Mouse (Mus musculus): ENCODE results near the gene Arhgef25.
"Not testable (repeated sequence)": the region's sequence is repeated elsewhere in the genome, so short reads cannot be mapped to it uniquely, and the experiment has no call there.

Gene Arhgef25

DNA sequence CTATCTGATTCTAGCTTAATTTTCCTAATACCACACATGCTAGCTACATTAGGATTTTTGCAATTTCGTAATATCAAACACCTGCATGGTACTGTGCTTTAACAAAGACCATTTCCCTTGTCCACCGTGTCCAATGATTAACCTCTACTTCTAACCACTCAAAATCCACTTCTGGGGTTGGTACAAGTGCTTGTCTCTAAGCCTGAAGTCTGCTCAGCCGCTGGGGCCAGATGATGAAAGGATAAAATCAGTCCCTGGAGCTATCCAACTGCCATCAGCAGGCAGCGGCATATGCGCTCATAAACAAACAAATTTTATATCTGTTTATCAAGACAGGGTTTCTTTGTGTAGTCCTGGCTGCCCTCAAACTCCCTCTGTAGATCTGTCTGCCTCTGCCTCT, 14.7 kb upstream of the Arhgef25 start:
- no peak for DNase-seq (ENCODE audit: low read depth, low spot score)

DNA sequence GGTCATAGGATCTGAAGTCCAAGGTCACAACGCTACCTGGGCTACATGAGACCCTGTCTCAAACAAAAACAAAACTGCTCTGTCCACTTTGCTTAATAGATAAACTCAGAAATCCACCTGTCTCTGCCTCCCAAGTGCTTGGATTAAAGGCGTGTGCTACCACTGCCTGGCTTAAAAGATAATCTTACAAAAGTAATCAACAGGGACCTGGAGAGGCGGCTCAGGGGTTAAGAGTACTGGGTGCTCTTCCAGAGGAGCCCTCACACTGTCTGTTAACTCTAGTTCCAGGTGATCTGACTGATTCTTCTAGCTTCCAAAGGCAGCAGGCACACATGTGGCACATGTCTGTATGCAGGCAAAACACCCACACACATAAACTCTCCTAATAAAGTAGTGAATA, 13.2 kb upstream of the Arhgef25 start:
- no peak for DNase-seq (ENCODE audit: low read depth, low spot score)

DNA sequence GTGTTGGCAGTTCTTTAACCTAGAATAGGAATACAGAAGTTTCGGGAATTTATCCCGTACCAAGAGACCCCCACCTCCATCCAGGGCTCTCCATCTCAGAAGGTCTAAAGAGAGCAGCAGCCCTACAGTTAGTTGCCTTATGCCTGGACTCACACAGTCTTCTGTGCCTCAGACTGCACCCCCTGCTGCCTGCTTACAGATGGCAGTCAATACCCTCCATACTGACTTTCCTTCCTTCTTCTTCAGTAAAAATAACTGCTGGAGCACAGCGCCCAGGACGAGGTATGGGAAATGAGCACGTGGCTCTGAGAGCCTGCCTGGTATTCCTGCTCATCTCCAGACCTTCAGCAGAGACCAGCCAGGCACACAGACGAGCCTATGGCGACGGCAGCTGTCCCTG, 10.4 kb upstream of the Arhgef25 start:
- DNase-seq (ENCODE audit: low read depth, low spot score) = no peak

DNA sequence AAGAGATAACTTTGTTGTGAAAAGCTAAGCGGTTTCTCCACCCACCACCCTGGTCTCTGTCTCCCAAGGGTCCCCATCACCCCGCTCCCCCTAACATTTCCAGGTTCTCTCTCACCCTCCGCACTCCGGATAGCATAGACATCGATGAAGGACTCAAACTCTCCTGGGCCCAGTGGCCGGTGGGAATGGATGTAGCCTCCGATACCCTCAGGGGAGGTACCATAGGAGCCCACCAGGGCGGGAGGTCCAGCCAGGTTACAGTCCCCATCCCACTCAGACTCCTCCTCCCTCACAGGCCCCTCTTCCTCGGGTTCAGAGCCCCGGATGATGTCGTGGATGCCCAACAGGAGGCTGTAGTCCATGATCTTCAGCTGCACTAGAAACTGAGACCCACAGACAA, 9.6 kb upstream of the Arhgef25 start:
- DNase-seq (ENCODE audit: low read depth, low spot score) = no peak

DNA sequence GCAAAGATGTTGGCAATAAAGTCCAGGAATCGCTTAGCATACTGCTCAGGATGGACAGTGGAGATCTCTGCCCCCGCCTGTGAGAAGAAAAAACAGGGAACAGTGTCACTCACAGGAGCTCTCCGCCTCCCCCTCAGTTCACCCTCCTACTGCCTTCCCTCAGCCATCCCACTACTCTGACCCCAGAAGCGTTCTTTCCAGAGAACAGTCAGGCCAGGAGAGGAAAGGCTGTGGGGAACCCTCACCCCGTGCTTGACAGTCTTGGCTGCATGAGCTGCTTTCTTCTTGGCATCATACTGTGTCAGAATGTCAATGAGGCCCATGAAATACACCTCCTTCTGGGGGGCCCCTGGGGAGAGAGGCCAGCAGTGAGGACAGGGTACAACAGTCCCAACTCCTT, 9.2 kb upstream of the Arhgef25 start:
- no peak for DNase-seq (ENCODE audit: low read depth, low spot score)

DNA sequence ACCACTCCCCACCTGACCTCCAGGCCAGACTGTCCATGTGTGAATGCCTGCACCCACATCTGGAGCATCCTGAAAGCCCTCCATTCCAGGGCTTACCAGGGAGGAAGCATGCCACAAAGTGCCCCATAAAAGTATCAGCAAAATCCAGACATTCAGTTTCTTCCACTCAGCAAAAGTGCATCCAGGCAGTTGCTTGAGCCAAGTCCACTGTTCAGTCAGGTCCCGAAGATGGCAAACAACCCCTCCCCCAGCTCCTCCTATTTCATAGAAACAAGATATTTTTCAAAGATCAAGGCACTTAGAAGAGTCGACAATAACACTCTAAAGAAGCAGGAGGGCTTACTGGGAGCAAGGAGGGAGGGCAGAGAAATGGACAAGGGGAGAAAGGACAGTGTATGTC, 8.6 kb upstream of the Arhgef25 start:
- DNase-seq (ENCODE audit: low read depth, low spot score) = no peak

DNA sequence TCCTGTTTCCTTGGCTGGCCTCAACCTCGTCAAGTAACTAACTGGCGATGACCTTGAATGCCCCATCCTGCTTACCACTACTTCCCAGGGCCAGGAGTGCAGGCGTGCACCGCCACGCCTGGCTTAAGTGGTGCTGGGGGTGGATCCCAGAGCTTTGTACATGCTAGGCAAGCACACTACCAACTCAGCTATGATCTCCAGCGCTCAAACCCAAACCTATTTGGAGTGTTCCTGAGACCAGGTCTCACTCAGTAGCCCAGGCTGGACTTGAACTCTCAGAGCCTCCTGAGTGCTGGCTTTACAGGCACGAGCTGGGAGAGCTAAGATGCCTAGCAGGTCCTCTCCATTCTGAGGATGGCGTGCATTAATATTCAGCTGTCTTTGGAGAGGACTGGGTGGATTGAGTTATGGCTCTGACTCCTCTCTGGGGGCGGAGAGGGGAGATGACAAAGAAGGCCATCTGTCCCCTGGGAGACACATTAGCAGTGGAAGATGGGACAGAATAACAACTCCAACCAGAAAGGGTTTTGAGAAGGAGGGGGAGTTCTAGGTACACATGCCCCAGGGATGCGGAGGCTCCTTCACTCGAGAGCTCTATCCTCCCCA, 7.7 kb upstream of the Arhgef25 start:
- no peak for DNase-seq (ENCODE audit: low read depth, low spot score)

DNA sequence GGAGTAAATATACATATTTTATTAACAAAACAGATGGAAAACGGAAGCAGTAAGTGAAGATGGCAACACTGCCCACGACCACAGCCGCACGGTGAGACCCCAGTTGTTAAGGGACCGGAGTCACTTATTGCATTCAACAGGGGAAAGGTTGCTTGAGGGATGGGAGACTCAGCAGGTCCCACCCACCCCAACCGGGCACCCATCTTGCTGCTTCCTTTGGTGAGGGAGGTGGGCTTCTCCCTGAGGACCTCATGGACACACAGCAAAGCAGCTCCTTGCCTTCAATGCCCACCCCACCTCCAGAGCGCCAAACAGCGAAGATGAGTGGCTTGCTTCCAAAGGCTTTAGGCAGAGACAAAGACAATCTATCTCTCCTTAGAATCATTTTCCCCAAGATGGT, 7.2 kb upstream of the Arhgef25 start:
- no peak for DNase-seq (ENCODE audit: low read depth, low spot score)

DNA sequence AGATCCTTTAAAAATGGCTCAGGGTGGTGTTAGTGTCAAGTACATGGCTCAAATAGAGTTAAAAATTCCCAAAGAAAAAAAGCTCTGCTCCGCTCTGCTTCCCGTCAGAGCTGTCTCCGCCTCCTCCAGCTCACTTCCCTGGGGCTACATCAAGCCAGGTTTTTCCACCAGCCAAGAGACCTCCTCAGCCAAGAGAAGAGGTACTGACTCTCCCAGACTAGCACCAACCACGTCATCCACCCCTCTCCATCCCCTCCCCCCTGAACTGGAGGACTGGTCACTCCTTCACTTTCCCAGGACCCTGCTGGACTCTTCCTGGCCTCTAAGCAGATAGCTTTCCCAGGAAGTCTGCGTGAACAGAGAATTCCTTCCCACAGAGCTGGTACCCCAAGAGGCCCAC, 6.5 kb upstream of the Arhgef25 start:
- DNase-seq (ENCODE audit: low read depth, low spot score) = no peak

DNA sequence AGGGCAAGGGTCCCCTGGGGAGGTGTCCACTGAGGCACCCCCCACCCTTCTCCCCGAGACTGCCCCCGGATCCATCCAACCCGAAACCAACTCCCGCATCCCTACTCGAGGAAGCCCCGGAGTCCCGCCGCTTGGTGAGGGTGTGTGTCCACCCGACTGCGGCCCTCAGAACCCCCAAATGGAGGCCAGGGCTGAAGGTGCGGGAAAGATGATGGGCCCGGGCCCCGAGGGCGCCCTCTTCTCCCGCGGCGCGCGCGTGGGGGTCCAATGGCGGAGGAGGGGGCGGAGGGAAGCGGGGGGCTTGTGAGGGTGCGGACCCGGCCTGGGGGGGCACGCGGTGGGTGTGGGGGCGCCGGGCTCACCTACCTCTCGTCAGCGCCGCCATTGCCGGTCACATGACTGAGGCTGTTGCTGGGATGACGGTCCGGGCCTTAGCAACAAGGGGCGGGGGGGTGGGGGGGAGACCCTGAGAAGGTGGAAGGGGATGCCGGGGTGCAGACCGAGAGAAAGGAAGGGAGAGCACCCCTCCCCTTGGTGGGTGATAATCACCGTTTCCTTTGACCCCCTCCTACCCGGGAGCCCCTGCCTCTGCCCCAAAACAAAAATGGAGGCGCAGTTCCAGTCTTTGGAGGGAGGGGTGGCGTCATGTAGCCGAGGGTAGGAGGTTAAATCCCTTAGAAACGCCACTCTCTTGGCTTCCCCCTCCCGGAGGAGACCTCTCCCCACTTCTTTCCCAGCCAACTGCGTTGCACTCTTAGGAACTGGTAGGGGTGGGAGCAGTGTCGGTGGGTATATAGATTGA, 5.6 kb upstream of the Arhgef25 start, which contains the start of gene Dtx3:
Gene Dtx3 (minus strand): TSS at position 401 of the 802 bp plus-strand sequence.
- no peak for DNase-seq (ENCODE audit: low read depth, low spot score)

DNA sequence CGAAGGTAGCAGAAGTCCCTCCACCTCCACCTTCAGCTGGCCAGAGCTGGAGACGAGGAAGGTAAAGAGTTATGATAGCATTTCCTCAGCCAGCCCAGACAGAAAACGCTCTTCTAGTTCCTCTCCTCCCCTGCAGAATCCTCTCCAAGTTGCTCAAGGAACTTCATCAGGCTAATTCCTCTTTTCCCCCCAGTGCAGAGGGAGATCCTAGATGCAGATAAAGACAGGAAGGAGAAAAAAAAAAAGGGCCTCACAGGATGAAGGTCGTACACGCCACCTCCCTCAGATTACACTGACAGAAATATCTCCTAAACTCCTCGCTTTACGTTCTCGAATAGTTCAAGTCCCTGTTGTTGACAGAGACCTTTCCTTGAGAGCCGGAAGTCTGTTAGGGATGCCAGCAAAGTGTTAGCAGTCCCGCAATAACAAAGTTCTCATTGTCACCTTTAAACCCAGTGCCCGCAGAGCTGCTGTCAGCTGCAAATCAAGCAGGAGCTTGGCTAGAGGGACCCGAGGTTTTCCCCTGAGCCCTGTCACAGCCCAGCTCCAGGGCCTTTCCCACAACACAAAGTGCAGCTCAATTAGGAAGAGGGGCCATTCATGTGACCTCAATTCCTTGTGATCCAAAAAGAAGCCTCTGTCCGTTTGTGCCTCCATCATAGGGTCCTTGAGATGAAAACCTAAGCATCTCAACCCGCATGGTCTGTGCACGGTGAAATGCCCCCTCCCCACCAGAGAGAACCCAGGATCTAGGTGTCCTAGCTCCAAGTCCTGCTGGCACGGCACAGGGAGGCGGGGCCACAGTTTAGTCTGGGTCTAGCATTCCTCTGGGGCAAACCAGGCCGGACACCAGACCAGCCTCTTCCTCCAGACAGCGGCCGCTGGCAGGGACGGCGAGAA, 4.8 kb upstream of the Arhgef25 start:
- DNase-seq (ENCODE audit: low read depth, low spot score) = no peak

DNA sequence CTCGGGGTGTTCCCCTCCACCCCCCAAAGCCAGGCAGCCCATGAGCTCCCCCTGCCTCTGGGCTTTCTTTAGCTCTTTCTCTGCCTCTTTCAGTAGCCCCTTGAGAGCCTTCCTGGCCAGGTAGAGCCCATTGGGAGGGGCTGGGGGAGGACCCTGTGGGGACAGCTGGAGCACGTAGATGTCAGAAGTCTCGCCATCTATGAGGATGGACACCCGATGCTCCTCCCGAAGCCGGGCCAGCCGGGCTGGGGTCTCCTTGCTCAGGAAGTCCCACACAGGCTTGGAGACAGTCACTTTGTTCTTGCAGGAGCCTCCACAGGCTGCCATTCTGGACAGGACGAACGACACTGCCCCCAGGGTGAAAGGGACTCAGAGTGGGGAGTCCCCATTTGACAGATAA, 3.1 kb upstream of the Arhgef25 start:
- no peak for DNase-seq (ENCODE audit: low read depth, low spot score)

DNA sequence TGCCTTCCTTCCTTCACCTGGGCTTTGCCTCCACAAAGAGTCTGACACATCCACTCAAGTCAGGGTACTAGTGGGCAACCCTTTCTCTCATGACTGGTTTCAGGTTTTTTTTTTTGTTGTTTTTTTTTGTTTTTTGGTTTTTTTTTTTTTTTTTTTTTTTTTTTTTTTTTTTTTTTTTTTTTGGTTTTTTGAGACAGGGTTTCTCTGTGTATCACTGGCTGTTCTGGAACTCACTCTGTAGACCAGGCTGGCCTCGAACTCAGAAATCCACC, 2.1 kb upstream of the Arhgef25 start:
- DNase-seq (ENCODE audit: low read depth, low spot score) = not testable (repeated sequence)

DNA sequence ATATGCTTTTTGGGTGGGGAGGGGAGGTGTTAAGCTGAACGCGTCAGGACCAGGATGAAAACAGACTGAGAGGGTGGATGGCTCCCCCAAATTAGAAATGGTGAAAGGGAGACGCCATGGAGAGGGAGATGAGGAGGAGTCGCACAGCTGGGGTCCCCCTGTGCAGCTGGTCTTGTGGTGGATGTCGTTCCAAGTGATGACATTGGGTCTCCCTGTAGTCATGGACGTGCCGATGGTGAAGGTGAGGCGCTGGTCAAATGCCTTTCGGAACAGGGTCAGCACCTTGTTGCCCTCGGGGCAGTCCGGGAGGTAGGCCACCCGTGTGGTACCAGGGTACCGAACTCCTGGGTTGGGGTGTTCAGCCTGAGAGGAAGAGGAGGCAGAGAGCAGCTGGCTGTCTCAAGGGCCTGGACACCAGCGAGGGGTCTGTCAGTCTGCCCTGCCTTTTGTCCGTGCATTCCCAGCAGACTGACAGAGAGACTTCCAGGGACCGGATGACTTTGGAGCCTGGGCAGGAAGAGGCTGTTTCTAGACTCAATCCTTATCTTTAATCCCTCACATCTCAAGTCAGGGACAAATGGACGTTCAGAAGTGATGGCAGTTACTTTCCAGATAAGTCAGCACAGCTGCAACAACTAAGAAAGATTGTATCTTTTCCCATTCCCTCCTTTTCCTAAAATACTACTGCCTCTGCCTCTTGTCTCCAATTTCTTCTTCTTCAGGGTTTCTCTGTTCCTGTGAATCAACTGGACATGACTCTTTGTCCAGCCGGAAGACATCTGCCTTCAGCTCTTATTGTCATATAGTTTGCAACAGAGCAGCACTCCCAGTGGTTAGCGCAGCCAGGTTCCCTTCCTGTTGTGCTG, 1.5 kb upstream of the Arhgef25 start:
- no peak for DNase-seq (ENCODE audit: low read depth, low spot score)

DNA sequence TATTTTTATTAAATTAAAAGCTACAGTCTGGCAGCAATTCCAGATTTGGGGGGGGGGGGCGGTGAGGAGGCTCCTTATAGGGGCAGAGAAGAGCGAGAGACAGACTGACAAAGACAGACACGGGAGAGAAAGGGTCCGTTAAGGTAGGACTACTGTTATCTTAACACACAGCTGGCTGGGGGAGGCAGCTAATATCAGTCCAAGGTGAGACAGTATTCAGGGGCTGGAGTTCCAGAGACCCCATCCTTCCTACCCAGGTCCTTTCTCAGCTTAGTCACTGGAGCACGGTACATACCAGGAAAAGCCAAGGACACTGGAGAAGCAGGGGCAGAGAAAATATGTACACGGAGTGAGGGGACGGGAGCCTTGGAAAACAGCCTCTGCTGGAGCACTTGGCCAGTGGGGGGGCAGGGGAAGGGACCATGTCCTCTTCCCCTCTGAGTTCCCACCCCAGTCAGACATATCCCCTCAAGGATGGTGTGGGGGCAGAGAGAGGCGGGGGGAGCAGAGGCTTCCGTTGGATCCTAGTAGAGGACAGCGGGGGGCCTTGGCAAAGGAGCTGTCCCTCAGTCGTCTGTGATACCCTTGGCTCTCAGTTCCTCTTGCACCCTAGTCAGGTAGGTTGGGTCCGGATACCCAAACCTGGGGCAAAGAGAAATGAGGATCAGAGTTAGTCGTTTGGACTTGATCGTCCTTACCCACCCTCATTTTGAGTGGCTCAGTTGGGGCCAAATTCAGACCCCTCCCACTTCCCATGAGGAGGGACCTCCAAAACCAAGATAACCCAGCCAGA, 711 bp upstream of the Arhgef25 start:
- DNase-seq (ENCODE audit: low read depth, low spot score) = no peak

DNA sequence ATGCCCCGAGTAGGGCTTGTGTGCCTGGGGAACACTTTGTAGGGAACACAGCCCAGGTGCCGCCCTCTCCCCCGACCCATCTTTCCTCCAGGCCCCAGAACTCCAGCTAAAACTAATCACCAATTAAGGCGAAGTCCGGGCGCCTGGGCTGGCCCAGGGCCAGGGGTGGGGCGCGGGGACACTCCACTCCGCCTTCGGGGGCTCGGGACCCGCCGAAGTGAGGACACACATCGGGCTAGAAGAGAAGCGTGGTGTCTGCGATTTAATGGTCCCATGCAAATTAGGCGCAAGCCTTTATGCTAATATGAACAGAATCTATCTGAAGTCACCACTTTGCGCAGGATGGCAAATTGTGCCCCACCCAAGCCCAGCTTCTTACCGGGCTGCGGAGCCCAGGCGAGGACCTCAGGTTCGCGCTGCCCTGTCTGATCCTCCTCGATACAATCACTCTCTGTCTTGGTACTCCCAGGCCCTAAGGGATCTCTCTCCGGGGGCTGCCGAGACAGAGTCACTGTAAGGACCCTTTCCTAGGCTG, 700 bp downstream of the Arhgef25 start:
- DNase-seq (ENCODE audit: low read depth, low spot score) = no peak

DNA sequence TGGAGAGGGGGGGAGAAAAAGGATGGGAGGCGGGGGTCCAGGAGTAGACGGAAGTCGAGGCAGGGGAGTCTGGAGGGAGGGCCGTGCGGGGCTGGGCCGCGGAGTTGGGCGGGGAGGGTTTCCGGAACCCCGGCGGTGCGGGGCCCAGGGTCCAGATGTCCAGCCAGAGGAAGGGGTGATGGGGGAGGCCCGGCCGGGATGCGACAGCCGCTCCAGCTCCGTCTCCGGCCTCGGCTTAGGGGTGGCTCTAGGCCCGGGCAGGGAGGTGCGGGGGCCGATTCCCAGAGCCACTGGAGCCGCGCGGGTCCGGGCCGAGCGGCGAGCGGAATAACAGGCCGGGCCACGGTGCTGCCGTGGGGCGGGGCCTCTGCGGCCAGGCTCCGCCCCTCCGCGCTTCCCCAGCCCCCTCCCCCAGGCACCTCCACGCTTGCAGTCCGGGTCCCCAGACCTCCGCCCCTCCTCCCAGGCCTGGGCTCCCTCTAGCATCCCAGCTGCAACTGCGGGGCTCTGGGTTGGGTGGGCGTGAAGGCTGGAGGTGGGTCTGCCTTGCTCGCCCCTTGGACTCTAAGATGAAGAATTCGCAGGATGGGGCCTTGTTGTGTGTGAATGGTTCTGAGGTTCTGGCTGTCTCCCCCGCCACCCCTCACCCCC, 1.3 kb downstream of the Arhgef25 start:
- peak; percentile 78 for DNase-seq (ENCODE audit: low read depth, low spot score)

DNA sequence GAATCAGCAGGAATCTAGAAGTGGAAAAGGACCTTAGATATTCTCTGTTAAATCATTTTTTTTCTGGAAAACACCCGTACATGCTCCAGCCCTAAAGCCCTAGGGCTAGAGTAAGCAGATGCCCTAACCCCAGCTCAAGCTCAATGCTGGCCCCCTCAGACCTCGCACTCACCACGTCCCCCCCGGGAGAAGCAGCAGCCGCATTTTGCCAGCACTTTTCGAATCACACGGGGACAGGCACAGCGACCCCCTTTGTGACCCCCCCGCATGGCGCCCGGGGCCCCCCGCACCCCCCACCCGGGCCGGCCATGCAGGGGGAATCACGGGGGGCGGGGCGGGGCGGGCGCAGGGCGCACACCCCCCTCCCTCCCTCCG, 1.8 kb downstream of the Arhgef25 start:
- DNase-seq (ENCODE audit: low read depth, low spot score) = no peak

DNA sequence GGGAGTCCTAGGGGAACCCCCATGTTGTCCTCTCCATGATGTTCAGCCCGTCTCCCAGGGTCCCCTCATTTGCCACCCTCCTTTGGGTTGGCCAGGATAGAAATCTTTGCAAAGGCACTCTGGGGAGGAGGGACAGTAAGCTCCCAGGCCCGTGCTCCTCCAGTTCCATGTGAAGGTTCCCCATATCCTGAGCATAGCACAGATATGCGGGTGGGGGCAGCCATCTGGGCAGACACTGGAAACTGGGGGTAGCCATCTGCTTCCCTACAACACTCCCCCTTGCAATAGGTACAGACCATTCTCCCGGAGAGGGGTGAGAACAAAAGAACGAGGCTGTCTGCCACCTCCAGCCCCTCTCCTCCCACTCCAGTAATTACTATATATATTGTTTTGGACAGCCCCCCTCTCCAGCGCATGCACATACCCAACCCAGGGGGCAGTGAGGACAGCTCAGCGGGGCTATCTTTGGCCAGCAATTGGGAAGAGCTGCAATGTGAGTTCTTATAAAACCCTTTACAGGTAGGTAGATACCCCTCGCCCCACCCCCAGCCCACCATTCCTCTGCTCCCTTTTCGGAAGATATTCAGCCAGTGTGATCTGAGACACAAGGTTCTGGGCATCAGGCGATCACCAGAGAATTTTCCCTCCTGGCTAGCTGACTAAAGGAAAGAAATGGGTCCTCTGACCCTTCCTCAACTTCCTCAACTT, 2.4 kb downstream of the Arhgef25 start:
- no peak for DNase-seq (ENCODE audit: low read depth, low spot score)

DNA sequence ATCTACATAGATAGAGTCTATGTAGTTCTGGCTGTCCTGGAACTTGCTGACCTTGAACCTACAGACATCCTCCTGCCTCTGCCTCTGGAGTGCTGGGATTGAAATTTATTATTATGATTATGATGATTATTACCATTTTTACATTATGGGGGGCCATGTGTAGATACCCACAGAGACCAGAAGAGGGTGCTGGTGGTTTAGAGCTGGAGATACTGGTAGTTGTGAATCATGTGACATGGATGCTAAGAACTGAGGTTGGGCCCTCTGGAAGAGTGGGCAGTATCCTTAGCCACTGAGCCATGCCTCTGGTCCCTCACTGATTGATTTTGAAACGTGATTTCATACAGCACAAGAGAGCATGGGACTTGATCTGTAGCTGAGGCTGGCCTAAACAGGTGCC, 3.4 kb downstream of the Arhgef25 start:
- no peak for DNase-seq (ENCODE audit: low read depth, low spot score)

All from embryo, embryonic 11.5 days (tissue).